Comparison of ENCODE assay signal across 9 mouse cellular contexts in genomic region chr15:77821424-77821823, GRCm38 (mm10). TPM values are rescaled to one million over a fixed set of nuclear protein-coding genes. Genes with fewer than 3 reads are reported as not detected.
DNase-seq lines count a peak whose midpoint lies in the region; ATAC-seq and TF ChIP-seq lines count a peak whose summit lies in the region.
"Had no signal": no experiment of that assay in that cellular context is flagged by ENCODE, and none has a peak within 500 bp of the region (broad histone marks: within the 10 kb centered on the region; RNA-seq: fewer than 3 reads in every experiment).

No protein-coding gene starts in this region.

- TF ChIP-seq CTCF in lung, postnatal 0 days (IDR thresholded peaks at IDR 0.05): no peak

- H3K9ac ChIP-seq in lung, postnatal 0 days (replicated peaks; ENCODE audit: low read depth): no peak overlapping the region
- peak overlapping the region; percentile 51 for H3K9ac ChIP-seq in stomach, embryonic 16.5 days (ENCODE audit: low read length)

- H3K36me3 ChIP-seq in lung, postnatal 0 days (ENCODE audit: insufficient read depth, low read length): no peaks in the 10 kb centered on the region
- H3K36me3 ChIP-seq in stomach, embryonic 16.5 days (ENCODE audit: control insufficient read depth, insufficient read depth, low read length): no peaks in the 10 kb centered on the region

- 11% methylated on average over 7 of the region's 7 CpGs for WGBS in lung, postnatal 0 days
- WGBS in stomach, embryonic 16.5 days: 23% methylated on average over 7 of the region's 7 CpGs

- ATAC-seq in lung, postnatal 0 days: peak; percentile 47
- peak; percentile 27; the same call in 1 of the 2 replicates for ATAC-seq in stomach, embryonic 16.5 days (ENCODE audit: insufficient read depth, low FRiP score)
- no peak for ATAC-seq in frontal cortex, adult (ENCODE audit: low TSS enrichment)

- peak; percentile 46 for DNase-seq in cerebellum, adult 11-12 months
- no peak for DNase-seq in cerebellum, postnatal 4 days (ENCODE audit: low spot score in 2 of 2)
- DNase-seq in lung, postnatal 0 days (ENCODE audit: low spot score): peak; percentile 71
- no peak for DNase-seq in lung, postnatal 36 days
- DNase-seq in kidney, postnatal 10 days: peak; percentile 69
- DNase-seq in ovary, postnatal 10 days (ENCODE audit: low spot score): no peak
- DNase-seq: spleen, adult 18-20 months had no signal

- no peak for TF ChIP-seq EP300 in lung, postnatal 0 days (IDR thresholded peaks at IDR 0.05)

- no peaks in the 10 kb centered on the region for H3K27me3 ChIP-seq in lung, postnatal 0 days (replicated peaks; ENCODE audit: insufficient read depth, low read length)
- H3K27me3 ChIP-seq in stomach, embryonic 16.5 days (ENCODE audit: control insufficient read depth, insufficient read depth, low read length): no peaks in the 10 kb centered on the region

- H3K9me3 ChIP-seq in lung, postnatal 0 days (ENCODE audit: low read length): no peaks in the 10 kb centered on the region
- no peaks in the 10 kb centered on the region for H3K9me3 ChIP-seq in stomach, embryonic 16.5 days (replicated peaks; ENCODE audit: control insufficient read depth, low read length)

- H3K4me2 ChIP-seq in lung, postnatal 0 days (replicated peaks; ENCODE audit: low read depth, low read length): 0 out of 2 replicates have a peak overlapping the region, but pooled peaks have one; percentile 14
- H3K4me2 ChIP-seq in stomach, embryonic 16.5 days (ENCODE audit: low read depth, low read length): peak overlapping the region; percentile 28

- no peak overlapping the region for H3K4me3 ChIP-seq in lung, postnatal 0 days (ENCODE audit: low read depth, low read length)
- H3K4me3 ChIP-seq in stomach, embryonic 16.5 days (replicated peaks; ENCODE audit: low read length): no peak overlapping the region

- H3K4me1 ChIP-seq in lung, postnatal 0 days (ENCODE audit: insufficient read depth, low read depth, low read length): peaks cover 63% of the 10 kb centered on the region
- H3K4me1 ChIP-seq in stomach, embryonic 16.5 days (ENCODE audit: control insufficient read depth, insufficient read depth, low read length): peaks cover 95% of the 10 kb centered on the region

- peak overlapping the region; percentile 90 for H3K27ac ChIP-seq in lung, postnatal 0 days (ENCODE audit: low read length)
- peak overlapping the region; percentile 86 for H3K27ac ChIP-seq in stomach, embryonic 16.5 days (ENCODE audit: low read length)

RNA-seq across cellular contexts. Expression of gene Myh9, which starts 20.6 kb away (rescaled TPM):
- polyA plus RNA-seq in lung, postnatal 0 days (2015; fragmentation: Nextera tagmentation; extraction: Ambion mirVana): 59.3 and 67.3 TPM in 2 replicates
- polyA plus RNA-seq in stomach, embryonic 16.5 days (2015; fragmentation: Nextera tagmentation; extraction: Ambion mirVana): 54.5 and 63.5 TPM in 2 replicates

Comparison
In these comparisons a context has a peak if more than half of its experiments do, and no peak if none do; other contexts are left out.
1. DNase-seq: peak in cerebellum, adult 11-12 months (single experiment), lung, postnatal 0 days (single experiment) and kidney, postnatal 10 days (single experiment); none in cerebellum, postnatal 4 days (0 of 2), lung, postnatal 36 days (single experiment) and ovary, postnatal 10 days (single experiment).